Mouse (Mus musculus) embryonic fibroblast, embryonic 13.5 days (primary cell): ENCODE results near the gene Mfsd4b4.
"Not testable (repeated sequence)": the region's sequence is repeated elsewhere in the genome, so short reads cannot be mapped to it uniquely, and the experiment has no call there.

Source experiments
- CTCF ChIP-seq: IDR thresholded peaks from 2 replicates; pipeline ENCODE4 v1.5.1; 2011; ENCODE audit warnings: mild to moderate bottlenecking, control low read depth, low read length, moderate library complexity, borderline replicate concordance; ENCODE audit not compliant: insufficient read depth
- POLR2A ChIP-seq: IDR thresholded peaks from 2 replicates; pipeline ENCODE4 v1.6.1; 2011; ENCODE audit warnings: low read depth, mild to moderate bottlenecking, control low read depth, low read length, moderate library complexity

- TF ChIP-seq CTCF, POLR2A: not testable (repeated sequence)
Observed at GRCm38 (mm10) chr10:39947195-39947594, 48.2 kb upstream of the Mfsd4b4 start.
